Mouse (Mus musculus) midbrain, embryonic 13.5 days (tissue): Measurements from ENCODE around the gene Socs7. TPM values are rescaled to one million over a fixed set of nuclear protein-coding genes. Genes with fewer than 3 reads are reported as not detected.
A peak's percentile ranks its signal among the peaks of the same experiment; 100 is the strongest.

Experiments used
- ATAC-seq: fragments of 200-750 bp; cut with Nextera tagmentation; 2 replicates; pipeline ENCODE4 v1.8.0; 2017; ENCODE audit warnings: mild to moderate bottlenecking, moderate TSS enrichment, moderate library complexity
- H3K27ac ChIP-seq: fragments of 300-500 bp; sonication (generic); 2 replicates; pipeline ENCODE4 v1.5.1; 2015; ENCODE audit warnings: inconsistent platforms, mild to moderate bottlenecking, moderate library complexity
- H3K27me3 ChIP-seq: fragments of 300-500 bp; sonication (generic); 2 replicates; pipeline ENCODE4 v1.6.1; 2015; ENCODE audit warnings: mild to moderate bottlenecking, inconsistent platforms
- H3K36me3 ChIP-seq: fragments of 300-500 bp; sonication (generic); 2 replicates; pipeline ENCODE4 v1.6.1; 2015; ENCODE audit warnings: mild to moderate bottlenecking, inconsistent platforms
- H3K4me1 ChIP-seq: fragments of 300-500 bp; sonication (generic); replicated peaks from 2 replicates; pipeline ENCODE4 v1.6.1; 2015; ENCODE audit warnings: inconsistent platforms
- H3K4me2 ChIP-seq: fragments of 300-500 bp; sonication (generic); replicated peaks from 2 replicates; pipeline ENCODE4 v1.6.1; 2015; ENCODE audit warnings: moderate library complexity, mild to moderate bottlenecking, inconsistent platforms
- H3K4me3 ChIP-seq: fragments of 300-500 bp; sonication (generic); replicated peaks from 2 replicates; pipeline ENCODE4 v1.5.1; 2015; ENCODE audit warnings: mild to moderate bottlenecking, inconsistent platforms
- H3K9ac ChIP-seq: fragments of 300-500 bp; sonication (generic); replicated peaks from 2 replicates; pipeline ENCODE4 v1.6.1; 2015; ENCODE audit warnings: mild to moderate bottlenecking, inconsistent platforms
- H3K9me3 ChIP-seq: fragments of 300-500 bp; sonication (generic); 2 replicates; pipeline ENCODE4 v1.6.1; 2016; ENCODE audit warnings: mild to moderate bottlenecking, inconsistent platforms
- WGBS: fragments of 180-500 bp; shearing (Covaris S2); methylation state at CpG from one replicate; pipeline ENCODE4 v1.1.7; 2015; 5-methylcytosine and 5-hydroxymethylcytosine counted together
- polyA plus RNA-seq: library from polyadenylated mRNA; unstranded; fragments of >200 nt; fragmentation: Nextera tagmentation; extraction: Ambion mirVana; gene quantifications from 2 replicates; pipeline ENCODE4 v1.2.1, GENCODE M21; 2015

Socs7 gene
- polyA plus RNA-seq, 1 experiment from 2014 or later, result 9.4 TPM

GRCm38 (mm10) chr11:97365556-97365955 is 3.2 kb downstream of the Socs7 start:
- peak overlapping the region; percentile 95 for H3K4me2 ChIP-seq
- H3K27ac ChIP-seq, result no peak overlapping the region
- H3K4me1 ChIP-seq, result peaks cover 38% of the 10 kb centered on the region
- WGBS, result 74% methylated on average over 1 of the region's 1 CpGs
- H3K9me3 ChIP-seq, result no peaks in the 10 kb centered on the region
- ATAC-seq, result no peak
- peak overlapping the region; percentile 99 for H3K9ac ChIP-seq
- H3K27me3 ChIP-seq, result no peaks in the 10 kb centered on the region
- peak overlapping the region; percentile 99 for H3K4me3 ChIP-seq
- H3K36me3 ChIP-seq, result no peaks in the 10 kb centered on the region

GRCm38 (mm10) chr11:97368501-97368900 is 6.2 kb downstream of the Socs7 start:
- WGBS, result 88% methylated on average over 5 of the region's 5 CpGs
- no peak overlapping the region for H3K4me2 ChIP-seq
- H3K9ac ChIP-seq, result no peak overlapping the region
- H3K9me3 ChIP-seq, result no peaks in the 10 kb centered on the region
- H3K27ac ChIP-seq, result no peak overlapping the region
- H3K27me3 ChIP-seq, result no peaks in the 10 kb centered on the region
- H3K36me3 ChIP-seq, result peaks cover 6% of the 10 kb centered on the region; the same call in 1 of the 2 replicates
- H3K4me1 ChIP-seq, result peaks cover 40% of the 10 kb centered on the region
- no peak for ATAC-seq
- H3K4me3 ChIP-seq, result no peak overlapping the region

- no peak overlapping the region for H3K27ac ChIP-seq
- no peaks in the 10 kb centered on the region for H3K27me3 ChIP-seq
- H3K4me3 ChIP-seq, result no peak overlapping the region
- peaks cover 16% of the 10 kb centered on the region for H3K36me3 ChIP-seq
- H3K9me3 ChIP-seq, result no peaks in the 10 kb centered on the region
- ATAC-seq, result no peak
- peaks cover 20% of the 10 kb centered on the region for H3K4me1 ChIP-seq
- 84% methylated on average over 7 of the region's 7 CpGs for WGBS
- H3K4me2 ChIP-seq, result no peak overlapping the region
- no peak overlapping the region for H3K9ac ChIP-seq
Observed at GRCm38 (mm10) chr11:97370329-97371091, 8.2 kb downstream of the Socs7 start.

- no peaks in the 10 kb centered on the region for H3K27me3 ChIP-seq
- H3K4me3 ChIP-seq, result no peak overlapping the region
- no peak overlapping the region for H3K27ac ChIP-seq
- H3K4me1 ChIP-seq, result peaks cover 9% of the 10 kb centered on the region
- 89% methylated on average over 6 of the region's 6 CpGs for WGBS
- ATAC-seq, result no peak
- H3K9ac ChIP-seq, result no peak overlapping the region
- no peak overlapping the region for H3K4me2 ChIP-seq
- no peaks in the 10 kb centered on the region for H3K9me3 ChIP-seq
- H3K36me3 ChIP-seq, result peaks cover 34% of the 10 kb centered on the region
Observed at GRCm38 (mm10) chr11:97372159-97372864, 10.0 kb downstream of the Socs7 start.

GRCm38 (mm10) chr11:97373402-97373801 is 11.1 kb downstream of the Socs7 start:
- WGBS, result 92% methylated on average over 2 of the region's 2 CpGs
- Histone ChIP-seq H3K27ac (no peak overlapping the region), H3K36me3 (peaks cover 45% of the 10 kb centered on the region), H3K9me3 (no peaks in the 10 kb centered on the region), H3K27me3 (no peaks in the 10 kb centered on the region), H3K4me3 (no peak overlapping the region), H3K9ac (no peak overlapping the region), H3K4me1 (peaks cover 9% of the 10 kb centered on the region; the same call in 1 of the 2 replicates), H3K4me2 (no peak overlapping the region)
- ATAC-seq, result no peak

- Histone ChIP-seq H3K9ac (no peak overlapping the region), H3K4me2 (no peak overlapping the region), H3K36me3 (peaks cover 71% of the 10 kb centered on the region), H3K27ac (no peak overlapping the region), H3K4me3 (no peak overlapping the region), H3K4me1 (no peaks in the 10 kb centered on the region), H3K9me3 (no peaks in the 10 kb centered on the region), H3K27me3 (no peaks in the 10 kb centered on the region)
- 90% methylated on average over 3 of the region's 3 CpGs for WGBS
- ATAC-seq, result no peak
Observed at GRCm38 (mm10) chr11:97380036-97380435, 17.7 kb downstream of the Socs7 start.

GRCm38 (mm10) chr11:97383017-97383416 is 20.7 kb downstream of the Socs7 start:
- no peak overlapping the region for H3K4me2 ChIP-seq
- no peaks in the 10 kb centered on the region for H3K9me3 ChIP-seq
- H3K4me3 ChIP-seq, result no peak overlapping the region
- ATAC-seq, result no peak
- WGBS, result 92% methylated on average over 2 of the region's 2 CpGs
- H3K27me3 ChIP-seq, result no peaks in the 10 kb centered on the region
- peaks cover 59% of the 10 kb centered on the region for H3K36me3 ChIP-seq
- H3K9ac ChIP-seq, result no peak overlapping the region
- H3K4me1 ChIP-seq, result no peaks in the 10 kb centered on the region
- H3K27ac ChIP-seq, result no peak overlapping the region

- 65% methylated on average over 2 of the region's 2 CpGs for WGBS
- no peak overlapping the region for H3K4me2 ChIP-seq
- no peaks in the 10 kb centered on the region for H3K4me1 ChIP-seq
- no peaks in the 10 kb centered on the region for H3K27me3 ChIP-seq
- no peak for ATAC-seq
- no peak overlapping the region for H3K9ac ChIP-seq
- H3K9me3 ChIP-seq, result no peaks in the 10 kb centered on the region
- no peak overlapping the region for H3K27ac ChIP-seq
- H3K4me3 ChIP-seq, result no peak overlapping the region
- peaks cover 56% of the 10 kb centered on the region for H3K36me3 ChIP-seq
Observed at GRCm38 (mm10) chr11:97383764-97384163, 21.4 kb downstream of the Socs7 start.

- peaks cover 76% of the 10 kb centered on the region for H3K36me3 ChIP-seq
- H3K9ac ChIP-seq, result no peak overlapping the region
- H3K27ac ChIP-seq, result no peak overlapping the region
- no peak for ATAC-seq
- H3K9me3 ChIP-seq, result no peaks in the 10 kb centered on the region
- H3K4me1 ChIP-seq, result 0 out of 2 replicates have a peak, but pooled peaks cover 3% of the 10 kb centered on the region
- H3K27me3 ChIP-seq, result no peaks in the 10 kb centered on the region
- no peak overlapping the region for H3K4me2 ChIP-seq
- H3K4me3 ChIP-seq, result no peak overlapping the region
- WGBS, result 94% methylated on average over 2 of the region's 2 CpGs
Observed at GRCm38 (mm10) chr11:97387811-97388210, 25.5 kb downstream of the Socs7 start.

GRCm38 (mm10) chr11:97389127-97389526 is 26.8 kb downstream of the Socs7 start:
- ATAC-seq, result no peak
- Histone ChIP-seq H3K4me1 (0 out of 2 replicates have a peak, but pooled peaks cover 3% of the 10 kb centered on the region), H3K36me3 (peaks cover 76% of the 10 kb centered on the region), H3K9ac (no peak overlapping the region), H3K4me2 (no peak overlapping the region), H3K4me3 (no peak overlapping the region), H3K27ac (no peak overlapping the region), H3K27me3 (no peaks in the 10 kb centered on the region), H3K9me3 (no peaks in the 10 kb centered on the region)
- WGBS, result 87% methylated on average over 8 of the region's 8 CpGs

- H3K4me2 ChIP-seq, result no peak overlapping the region
- peaks cover 83% of the 10 kb centered on the region for H3K36me3 ChIP-seq
- ATAC-seq, result no peak
- WGBS, result 75% methylated on average over 11 of the region's 11 CpGs
- H3K9ac ChIP-seq, result no peak overlapping the region
- H3K27ac ChIP-seq, result no peak overlapping the region
- H3K9me3 ChIP-seq, result no peaks in the 10 kb centered on the region
- no peak overlapping the region for H3K4me3 ChIP-seq
- H3K4me1 ChIP-seq, result 0 out of 2 replicates have a peak, but pooled peaks cover 3% of the 10 kb centered on the region
- no peaks in the 10 kb centered on the region for H3K27me3 ChIP-seq
Observed at GRCm38 (mm10) chr11:97393658-97394057, 31.3 kb downstream of the Socs7 start.

- Histone ChIP-seq H3K27me3 (no peaks in the 10 kb centered on the region), H3K4me1 (0 out of 2 replicates have a peak, but pooled peaks cover 3% of the 10 kb centered on the region), H3K9ac (no peak overlapping the region), H3K36me3 (peaks cover 81% of the 10 kb centered on the region), H3K9me3 (no peaks in the 10 kb centered on the region), H3K4me3 (no peak overlapping the region), H3K27ac (no peak overlapping the region), H3K4me2 (no peak overlapping the region)
- 88% methylated on average over 11 of the region's 11 CpGs for WGBS
- ATAC-seq, result no peak
Observed at GRCm38 (mm10) chr11:97394146-97394545, 31.8 kb downstream of the Socs7 start.
